Mouse (Mus musculus): Measurements from ENCODE around the gene Ror2.

DNA sequence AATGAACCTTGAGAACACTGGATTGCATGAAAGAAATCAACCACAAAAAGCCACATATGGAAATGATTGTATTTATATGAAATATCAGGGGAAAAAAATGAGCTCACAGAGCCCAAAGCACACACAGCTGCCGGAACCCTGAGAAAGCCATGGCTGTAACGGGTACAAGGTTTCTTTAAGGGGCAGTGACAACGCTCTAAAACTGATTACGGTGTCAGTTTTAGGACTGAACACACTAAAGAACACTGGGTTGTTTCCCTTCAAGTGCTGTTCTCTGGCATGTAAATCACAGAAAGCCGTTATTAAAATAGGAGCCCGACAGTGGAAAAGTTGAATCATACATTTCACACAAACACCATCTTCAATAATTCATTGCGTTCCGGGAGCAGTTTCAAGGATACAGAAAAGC lies 19.4 kb downstream of the Ror2 start:
- TF ChIP-seq CTCF (IDR thresholded peaks at IDR 0.05; ENCODE audit: low read depth, low read length) (no peak), POLR2A (IDR thresholded peaks at IDR 0.05; ENCODE audit: extremely low read depth, insufficient read depth, low read length) (no peak)

Data from liver, adult 2 months (tissue).